Mouse (Mus musculus) frontal cortex, postnatal 25 days (tissue): ENCODE measurements around the gene Cdk11b.
"Not testable (repeated sequence)": the region's sequence is repeated elsewhere in the genome, so short reads cannot be mapped to it uniquely, and the experiment has no call there.

Experiments
- DNase-seq, 2 experiments: peaks; one replicate each; pipeline ENCODE4 v3.0.0; 2022; ENCODE audit warnings: low spot score in 2 of 2

Gene Cdk11b

DNA sequence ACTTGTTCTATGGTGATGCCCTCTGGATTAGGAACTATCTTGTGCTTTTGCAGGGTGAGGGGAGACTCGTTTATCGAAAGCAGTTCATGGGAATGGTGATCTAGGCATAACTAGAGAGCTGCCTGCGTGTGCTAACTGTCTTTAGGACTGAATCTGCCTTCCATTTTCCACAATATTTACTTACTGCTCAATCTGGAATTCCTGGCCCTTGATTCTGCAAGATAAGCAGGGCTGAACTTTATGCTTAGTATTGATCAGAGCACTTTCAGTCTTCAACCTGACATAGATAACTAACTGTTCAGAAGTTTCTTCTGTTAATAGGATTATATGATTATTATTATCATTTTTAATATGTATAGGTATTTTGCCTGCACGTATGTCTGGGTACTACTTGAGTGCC, 19.5 kb upstream of the Cdk11b start:
- no peak for DNase-seq

DNA sequence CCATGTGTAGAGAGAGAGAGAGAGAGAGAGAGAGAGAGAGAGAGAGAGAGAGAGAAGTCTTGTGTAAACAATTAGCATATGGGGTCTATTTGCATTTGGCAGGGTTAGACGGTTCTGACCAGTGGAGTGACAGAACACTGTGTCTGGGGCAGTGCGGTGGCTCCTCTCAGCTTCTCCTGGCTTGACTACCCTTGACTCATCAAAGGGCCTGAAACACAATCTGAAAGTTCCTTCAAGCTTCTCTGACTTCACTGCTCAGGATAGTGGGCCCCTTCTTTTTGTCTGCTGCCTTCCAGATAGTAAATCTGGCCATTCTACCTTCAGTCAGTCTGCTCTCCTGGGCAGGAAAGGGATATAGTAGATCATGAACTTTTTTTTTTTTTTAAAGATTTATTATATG, 17.8 kb upstream of the Cdk11b start:
- no peak for DNase-seq

DNA sequence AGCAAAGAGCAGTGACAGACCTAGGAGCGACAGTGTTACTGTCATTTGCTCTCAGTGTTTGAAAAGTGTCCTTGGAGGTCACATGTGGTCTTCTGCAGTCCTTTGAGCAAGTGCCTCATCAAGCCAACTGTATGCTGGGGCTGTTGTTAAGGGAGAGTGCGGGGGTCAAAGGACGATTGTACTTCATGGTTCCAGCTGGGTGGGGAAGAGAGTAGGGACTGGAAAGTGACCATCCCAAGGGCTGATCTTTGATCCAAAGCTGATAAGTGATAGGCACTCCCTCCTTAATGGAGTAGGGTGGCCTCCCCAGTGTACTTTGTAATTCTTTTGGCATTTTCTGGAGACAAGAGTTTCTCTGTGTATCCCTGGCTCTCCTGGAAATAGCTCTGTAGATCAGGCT, 12.8 kb upstream of the Cdk11b start:
- DNase-seq: no peak

DNA sequence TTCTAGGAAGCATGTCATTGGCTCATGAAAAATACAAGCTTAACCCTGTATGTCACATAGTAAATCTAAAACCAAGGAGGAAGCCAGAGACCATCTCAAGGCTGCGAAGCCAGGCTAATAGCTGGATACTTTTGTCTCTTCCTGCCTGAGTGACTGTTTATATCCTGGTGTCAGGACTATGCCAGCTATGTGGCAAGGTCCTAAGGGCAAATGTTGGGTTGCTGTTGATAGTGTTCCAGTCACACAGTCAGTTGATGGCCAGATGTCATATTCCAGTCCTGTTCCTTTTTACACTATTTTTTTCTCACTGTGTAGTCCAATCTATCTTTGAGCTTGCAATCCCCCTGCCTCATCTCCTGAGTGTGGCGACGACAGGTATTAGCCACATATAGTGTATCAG, 11.4 kb upstream of the Cdk11b start:
- no peak for DNase-seq

DNA sequence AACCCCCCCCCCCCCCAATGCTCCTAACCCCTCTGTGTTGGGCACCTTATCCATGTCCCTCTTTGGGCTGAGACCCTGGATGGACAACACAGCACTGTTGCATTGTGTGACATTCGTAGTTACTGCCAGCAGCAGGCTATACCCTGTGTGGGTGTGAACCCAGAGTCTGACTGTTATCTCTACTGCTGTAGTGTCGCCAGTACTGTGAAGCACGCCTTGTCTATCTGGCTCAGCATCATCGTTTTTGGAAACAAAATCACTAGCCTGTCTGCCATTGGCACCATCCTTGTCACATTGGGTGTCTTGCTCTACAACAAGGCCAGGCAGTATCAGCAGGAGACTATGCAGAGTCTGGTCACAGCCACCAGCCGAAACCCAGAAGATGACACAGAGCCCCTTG, 6.3 kb upstream of the Cdk11b start:
- no peak for DNase-seq

DNA sequence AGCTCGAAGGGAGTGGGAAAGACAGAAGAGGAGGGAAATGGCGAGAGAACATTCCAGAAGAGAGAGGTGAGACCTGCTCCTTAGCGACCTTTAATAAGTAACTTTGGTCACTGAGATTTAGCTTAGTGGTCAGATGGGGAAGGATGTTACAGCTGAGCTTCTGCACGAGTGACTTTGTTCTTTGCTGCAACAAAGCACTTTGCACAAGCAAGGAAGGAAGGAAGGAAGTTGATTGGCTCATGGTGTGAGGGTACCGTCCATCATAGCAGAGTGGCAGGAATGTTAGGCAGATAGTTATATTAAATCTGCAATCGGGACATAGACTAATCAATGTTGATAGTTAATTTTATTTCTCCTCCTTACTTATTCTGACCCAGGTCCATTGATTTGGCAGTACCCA, 5.6 kb downstream of the Cdk11b start:
- no peak for DNase-seq

DNA sequence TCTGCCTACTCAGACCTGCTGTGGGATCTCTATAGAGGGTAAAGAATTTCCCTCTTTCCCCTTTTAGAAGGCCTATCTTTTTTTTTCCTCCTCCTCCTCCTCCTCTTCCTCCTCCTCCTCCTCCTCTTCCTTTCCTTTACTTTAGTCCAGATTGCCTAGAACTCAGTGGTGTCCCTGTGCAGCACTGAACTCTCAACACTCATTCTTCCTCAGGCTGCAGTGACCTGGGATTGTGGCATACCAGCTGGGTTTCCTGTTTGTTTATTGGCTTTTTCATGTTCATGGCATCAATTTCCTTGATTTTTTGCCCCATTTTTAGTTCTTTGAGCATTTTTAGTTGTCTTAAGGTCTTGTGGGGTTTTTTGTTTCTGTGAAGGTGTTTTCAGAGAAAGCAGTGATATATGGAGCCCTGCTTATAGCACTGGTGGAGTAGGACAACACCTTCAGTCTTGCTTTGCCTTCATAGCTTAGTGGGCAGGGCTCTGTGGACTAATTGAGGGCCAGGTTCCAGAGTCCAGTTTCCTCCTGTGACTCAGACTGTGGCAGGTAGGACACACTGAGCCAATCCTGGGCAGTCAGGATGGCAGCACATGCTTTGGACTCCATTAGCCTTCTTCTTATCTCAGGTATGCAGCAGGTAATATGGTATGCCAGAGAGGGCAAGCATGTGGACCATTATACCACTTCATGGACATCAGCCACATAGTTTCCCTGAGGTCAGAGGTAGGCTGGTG, 11.3 kb downstream of the Cdk11b start:
- no peak for DNase-seq

DNA sequence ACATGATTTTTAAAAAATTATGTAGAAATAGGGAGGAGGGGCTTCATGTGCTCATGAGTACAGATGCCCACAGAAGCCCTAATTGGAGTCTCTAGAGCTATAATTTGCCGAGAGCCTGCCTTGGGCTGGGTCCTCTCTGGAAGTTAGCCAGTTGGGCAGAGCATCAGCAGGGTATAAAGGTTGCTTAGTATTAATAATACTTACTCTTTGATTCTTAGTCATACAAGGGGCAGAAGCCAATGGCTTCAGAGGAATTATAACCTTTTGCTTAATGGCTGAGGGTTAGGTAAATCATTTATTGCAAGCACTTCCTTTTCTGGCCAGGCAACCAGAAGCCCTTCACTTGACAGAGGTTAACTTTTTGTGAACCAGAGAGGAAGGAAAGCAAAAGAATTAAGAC, 18.9 kb downstream of the Cdk11b start:
- no peak for DNase-seq

DNA sequence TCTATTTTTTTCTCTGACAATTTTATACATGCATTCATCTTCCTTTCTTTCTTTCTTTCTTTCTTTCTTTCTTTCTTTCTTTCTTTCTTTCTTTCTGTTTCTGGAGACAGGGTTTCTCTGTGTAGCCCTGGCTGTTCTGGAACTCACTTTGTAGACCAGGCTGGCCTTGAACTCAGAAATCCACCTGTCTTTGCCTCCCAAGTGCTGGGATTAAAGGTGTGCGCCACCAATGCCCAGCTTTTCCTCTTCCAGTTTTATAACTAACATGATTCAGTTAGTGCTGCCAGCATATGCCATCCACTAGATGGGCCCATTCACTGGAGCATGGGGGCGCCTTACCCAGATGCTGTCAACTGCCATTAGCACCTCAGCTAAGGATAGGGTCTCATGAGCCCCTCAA, 20.7 kb downstream of the Cdk11b start, which contains the start of gene Gm10563:
TSS of gene Gm10563 (minus strand) at position 101 of the 400 bp plus-strand sequence.
- DNase-seq: not testable (repeated sequence)

DNA sequence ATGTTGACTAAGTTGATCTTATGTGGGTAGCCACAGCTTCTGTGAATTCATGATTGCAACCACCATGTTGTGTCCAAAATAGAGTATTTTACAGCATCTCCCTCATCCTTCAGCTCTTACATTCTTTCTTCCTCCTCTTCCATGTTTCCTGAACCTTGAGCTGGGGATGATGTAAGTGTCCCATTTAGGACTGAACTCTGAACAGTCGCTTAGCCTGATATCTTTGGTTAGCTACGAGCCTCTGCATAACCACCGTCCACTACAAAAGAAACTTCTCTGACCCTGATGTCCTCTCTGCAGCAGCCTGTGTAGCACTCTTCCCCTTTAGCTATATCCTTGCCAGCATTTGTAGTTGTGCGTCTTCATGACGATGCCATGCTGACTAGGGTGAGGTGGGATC, 21.1 kb downstream of the Cdk11b start:
- no peak for DNase-seq

DNA sequence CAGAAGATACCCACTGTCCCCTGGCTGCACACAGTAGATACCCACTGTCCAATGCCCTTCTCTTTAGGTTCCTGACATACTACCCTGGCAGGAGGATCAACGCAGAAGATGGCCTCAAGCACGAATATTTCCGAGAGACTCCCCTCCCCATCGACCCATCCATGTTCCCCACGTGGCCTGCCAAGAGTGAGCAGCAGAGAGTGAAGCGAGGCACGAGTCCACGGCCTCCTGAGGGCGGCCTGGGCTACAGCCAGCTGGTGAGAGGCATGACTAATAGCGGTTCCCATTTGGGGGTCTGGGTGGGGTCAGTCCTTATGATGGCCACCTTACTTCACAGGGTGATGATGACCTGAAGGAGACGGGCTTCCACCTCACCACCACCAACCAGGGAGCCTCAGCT, 24.7 kb downstream of the Cdk11b start:
- DNase-seq: no peak

DNA sequence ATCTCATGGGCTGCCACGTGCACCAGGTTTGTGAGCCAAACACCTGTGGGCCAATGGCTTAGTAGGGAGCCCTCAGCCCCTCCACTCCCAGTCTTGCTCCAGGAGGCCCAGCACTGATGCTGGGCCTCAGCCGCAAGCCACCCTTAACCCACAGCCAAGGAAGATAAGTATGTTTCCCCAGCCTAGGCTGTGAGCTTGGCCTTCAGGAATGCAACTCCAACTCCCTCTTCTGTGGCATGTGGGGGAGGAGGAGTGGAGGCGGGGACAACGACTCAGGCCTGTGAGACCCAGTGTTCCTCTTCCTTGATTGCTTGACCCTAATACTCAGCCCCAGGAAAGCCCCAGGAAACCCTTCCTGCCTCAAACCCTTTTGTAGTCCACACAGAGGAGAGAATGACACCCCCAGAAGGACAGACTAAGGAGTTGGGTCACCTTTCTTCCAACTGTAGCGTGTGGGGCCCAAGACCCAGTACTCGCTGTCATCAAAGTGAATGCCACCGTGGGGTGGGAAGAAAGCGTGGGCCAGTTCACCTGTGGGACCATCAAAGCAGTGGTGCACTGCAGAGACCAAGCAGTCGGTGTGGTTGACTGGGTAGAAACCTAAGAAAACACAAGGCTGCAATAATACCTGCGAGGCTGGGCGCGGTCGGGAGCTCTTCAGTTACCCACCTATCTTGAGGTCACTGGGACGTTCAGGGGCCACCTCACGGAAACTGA, 27.1 kb downstream of the Cdk11b start:
- no peak for DNase-seq

DNA sequence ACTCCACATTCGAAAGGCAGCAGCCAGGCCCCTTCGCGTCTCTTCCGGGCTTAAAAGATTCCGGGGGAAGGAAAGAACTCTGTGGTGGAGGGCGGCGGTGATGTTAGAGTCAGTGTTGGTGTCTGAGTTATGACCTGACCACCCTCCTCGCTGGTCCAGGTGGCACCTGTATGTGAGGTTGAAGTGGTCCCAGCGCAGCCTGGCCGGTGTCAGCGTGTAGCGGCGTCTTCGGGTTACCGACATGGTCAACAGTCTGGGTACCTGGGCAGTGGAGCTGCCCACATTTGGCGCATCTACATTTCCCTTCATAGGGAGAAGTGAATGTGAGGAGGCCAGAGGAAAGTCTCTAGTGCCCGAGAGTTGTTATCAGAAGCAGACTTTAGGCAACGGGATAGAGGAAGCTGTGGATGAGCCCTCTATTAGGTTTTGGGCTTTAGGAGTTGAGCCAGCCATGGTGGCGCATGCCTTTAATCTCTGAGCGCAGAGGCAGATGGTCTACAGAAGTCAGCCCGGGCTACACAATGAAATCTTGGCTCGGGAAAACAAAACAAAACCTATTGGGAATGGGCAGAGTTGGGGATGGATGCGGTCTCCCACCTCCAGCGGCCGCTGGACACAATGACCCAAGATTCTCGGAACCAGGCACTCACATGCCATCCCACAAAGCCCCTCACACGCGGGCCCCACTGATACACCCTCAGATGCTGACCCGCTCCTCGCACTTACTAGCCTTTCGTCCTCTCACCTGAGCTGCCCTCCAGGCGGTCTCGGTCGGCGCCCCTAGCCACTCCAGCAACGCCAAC, 27.8 kb downstream of the Cdk11b start:
- no peak for DNase-seq

DNA sequence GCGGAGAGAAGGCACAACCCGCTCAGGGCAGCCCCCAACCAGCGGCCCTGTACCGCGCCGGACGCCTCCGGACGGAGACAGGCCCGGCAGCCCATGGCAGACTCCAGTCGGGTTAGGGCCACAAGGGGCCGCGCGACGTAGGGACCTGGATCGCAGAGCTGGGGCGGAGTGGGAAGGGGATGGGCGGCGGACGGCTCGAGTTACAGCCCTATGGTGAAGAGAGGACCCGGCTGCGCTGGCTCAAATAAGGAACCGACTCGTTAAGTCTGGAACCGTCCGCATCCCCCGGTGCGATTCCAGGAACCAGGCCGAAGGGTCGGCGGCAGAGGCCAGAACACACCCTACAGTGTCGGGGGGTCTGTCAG, 28.4 kb downstream of the Cdk11b start, which contains the start of gene Mmp23:
TSS of gene Mmp23 (minus strand) at position 299 of the 365 bp plus-strand sequence.
- no peak for DNase-seq

DNA sequence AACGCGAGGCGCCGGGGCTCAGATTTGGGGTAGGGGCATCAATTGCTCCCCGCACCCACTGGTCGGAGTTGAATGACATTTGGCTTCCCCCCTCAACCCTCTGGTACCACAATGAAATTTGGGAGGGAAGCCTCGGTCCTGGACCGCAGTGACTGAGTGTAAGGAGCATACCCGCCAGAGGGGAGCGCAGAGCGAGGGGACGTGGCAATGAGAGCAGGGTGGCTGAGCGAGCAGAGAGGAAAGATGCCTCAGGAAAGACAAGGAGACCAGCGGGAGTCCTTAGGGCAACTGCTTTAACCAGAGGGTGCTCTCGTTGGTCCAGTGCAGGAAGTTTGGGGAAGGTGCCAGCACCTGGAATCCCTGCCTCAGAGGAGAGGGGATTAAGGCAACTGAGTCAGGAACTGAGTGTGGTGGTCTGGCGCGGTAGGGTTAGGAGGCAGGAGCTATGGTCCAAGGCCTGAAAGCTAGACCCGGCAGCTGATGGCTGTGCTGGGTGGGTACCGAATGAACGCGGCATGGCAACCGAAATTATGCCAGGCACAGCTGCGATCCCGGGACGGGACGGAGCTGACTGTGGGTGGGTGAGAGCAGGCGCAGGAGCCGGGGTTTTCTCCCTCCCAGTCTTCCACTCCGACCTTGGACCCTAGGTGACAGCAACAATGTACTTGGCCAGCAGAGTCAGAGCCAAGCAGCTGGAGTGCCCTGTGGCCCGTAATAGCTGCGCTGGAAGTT, 29.0 kb downstream of the Cdk11b start:
- no peak for DNase-seq

DNA sequence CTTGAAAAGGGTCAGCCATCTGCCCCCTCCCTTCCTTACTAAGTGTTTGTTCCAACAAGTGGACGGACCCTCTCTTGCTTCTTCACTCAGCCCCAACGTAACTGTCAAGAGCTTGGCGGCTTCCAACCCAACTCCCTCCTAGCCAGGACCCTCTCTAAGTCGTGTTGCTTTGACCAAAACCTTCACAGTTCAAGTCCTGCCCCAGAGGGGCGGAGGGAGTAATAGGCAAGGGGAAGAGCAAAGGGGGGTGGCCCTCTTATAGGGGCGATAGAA, 29.5 kb downstream of the Cdk11b start:
- no peak for DNase-seq

DNA sequence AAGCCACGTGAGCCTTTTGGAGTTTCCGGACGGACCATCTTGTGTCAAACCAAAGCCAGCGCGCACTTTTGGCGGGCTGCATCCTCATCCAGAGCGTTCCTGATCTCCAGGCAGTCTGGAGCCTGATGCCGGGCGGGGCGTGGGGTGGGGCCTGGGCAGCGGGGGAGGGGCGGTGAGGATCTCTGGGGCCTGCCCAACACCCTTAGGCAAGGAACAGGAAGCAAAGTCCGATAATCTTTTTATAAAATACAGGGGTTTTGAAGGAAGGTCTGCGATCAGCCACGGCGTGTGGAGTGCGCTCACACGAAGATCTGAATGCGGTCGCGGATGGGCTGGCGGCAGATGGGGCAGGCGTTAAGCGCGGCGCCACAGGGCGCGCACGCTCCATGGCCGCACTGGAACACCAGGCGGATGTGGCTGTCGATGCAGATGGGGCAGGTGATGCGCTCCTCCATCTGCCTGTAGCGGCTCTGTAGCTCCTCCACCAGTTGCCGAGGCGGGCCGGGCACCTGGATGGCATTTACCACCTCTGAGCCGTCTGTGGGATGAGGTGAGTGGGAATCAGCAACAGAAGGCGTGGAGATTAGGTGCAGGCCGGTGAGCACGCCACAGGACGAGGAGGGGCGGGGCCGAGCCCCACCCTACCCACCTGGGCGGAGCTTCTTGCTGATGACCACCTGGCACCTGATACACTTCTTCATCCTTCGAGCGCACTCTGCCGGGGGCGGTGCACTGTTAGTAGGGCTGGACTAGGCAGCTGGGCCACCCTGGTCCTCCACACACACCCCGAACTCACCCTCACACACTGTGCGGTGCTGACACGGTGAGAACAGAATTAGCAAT, 30.0 kb downstream of the Cdk11b start:
- no peak for DNase-seq

DNA sequence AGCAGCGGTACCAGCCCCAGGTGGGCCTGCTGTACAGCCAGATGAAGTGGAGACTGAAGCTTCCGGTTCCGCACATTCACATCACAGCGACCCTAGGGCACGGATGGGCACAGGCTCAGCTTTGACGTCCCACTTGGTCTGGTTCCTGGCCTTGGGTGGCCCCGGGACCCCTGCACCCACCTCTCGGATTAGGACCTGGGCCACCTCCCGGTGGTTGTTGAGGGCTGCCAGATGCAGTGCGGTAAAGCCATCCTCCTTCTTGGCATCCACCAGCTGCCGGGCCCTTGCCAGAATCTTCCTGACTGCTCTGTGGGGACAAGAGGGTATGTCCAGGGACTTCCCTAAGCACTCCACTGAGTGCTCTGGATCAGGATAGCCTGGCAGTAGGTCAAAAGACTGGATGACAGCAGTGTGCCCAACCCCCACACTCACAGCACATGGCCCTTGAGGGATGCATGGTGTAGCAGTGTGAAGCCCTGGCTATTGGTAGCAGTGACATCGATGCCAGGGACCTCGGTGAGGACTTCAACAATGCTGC, 31.6 kb downstream of the Cdk11b start:
- DNase-seq: no peak

DNA sequence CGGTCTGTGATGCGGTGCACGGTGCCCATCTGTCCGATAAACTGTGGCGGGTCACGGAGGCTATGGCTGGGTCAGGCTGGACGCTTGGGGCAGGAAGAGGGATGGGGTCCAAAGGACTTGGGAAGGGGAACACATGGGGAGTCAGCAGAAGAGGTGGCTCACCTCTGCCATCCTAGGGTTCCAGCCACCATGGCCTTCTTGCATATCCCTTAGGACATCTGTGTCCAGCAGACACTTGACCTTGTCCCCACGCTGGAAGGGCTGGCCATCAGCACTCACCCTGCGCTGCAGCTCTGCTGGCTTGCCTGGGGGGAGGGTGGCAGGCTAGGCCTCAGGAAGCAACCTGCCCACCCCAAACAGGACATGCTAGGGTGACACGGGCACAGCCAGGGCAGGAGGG, 34.3 kb downstream of the Cdk11b start:
- no peak for DNase-seq

DNA sequence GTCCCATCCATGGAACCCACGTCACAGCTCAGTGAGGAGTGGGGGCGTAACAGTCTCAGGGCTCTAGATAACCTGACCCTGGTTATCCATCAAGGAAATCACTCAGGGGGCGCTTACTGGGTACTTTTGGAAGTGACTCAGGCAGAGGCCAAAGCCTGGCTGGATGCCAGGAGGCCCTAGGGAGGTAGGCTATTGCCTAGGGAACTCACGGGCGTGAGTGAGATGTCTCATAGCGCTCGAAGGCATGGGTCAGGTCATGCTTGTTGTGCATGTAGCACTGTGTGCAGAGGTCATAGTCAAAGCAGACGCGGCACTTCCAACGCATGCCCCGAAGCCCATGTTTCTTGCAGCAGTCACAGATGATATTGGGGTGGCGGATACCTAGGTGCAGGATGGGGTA, 36.0 kb downstream of the Cdk11b start:
- DNase-seq: no peak

DNA sequence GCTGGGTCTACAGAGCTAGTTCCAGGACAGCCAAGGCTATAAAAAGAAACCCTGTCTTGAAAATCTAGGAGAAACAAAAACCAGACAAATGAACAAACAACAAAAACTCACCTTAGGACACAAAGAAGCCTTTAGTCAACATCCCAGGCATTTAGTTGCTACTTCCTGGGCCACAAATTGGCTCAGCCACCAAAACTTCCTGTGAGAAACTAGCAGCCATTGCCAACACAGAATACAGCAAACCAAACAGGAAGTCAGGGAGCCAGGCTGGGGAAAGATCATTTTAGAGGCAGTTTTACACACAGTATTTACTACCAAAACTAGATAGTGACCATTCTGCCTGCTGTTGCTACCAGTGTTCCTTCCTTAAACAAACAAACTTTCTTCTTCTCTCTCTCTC, 42.2 kb downstream of the Cdk11b start:
- no peak for DNase-seq
